Mouse (Mus musculus) embryonic facial prominence, embryonic 10.5 days (tissue): ENCODE measurements around the gene Arntl2. TPM values are rescaled to one million over a fixed set of nuclear protein-coding genes. Genes with fewer than 3 reads are reported as not detected.
"Not testable (repeated sequence)": the region's sequence is repeated elsewhere in the genome, so short reads cannot be mapped to it uniquely, and the experiment has no call there.

ENCODE experiments used
- DNase-seq: peaks from one replicate; pipeline ENCODE4 v3.0.0-alpha.2; 2017; ENCODE audit warnings: low spot score
- H3K27ac ChIP-seq: fragments of 300-500 bp; sonication (generic); replicated peaks from 2 replicates; pipeline ENCODE4 v1.5.1; 2016; ENCODE audit warnings: mild to moderate bottlenecking
- H3K27me3 ChIP-seq: fragments of 300-500 bp; sonication (generic); replicated peaks from 2 replicates; pipeline ENCODE4 v1.6.1; 2016; ENCODE audit warnings: low read depth, mild to moderate bottlenecking; ENCODE audit not compliant: poor library complexity, severe bottlenecking
- H3K36me3 ChIP-seq: fragments of 300-500 bp; sonication (generic); replicated peaks from 2 replicates; pipeline ENCODE4 v1.6.1; 2016; ENCODE audit warnings: mild to moderate bottlenecking, moderate library complexity
- H3K4me1 ChIP-seq: fragments of 300-500 bp; sonication (generic); 2 replicates; pipeline ENCODE4 v1.6.1; 2016
- H3K4me3 ChIP-seq: fragments of 300-500 bp; sonication (generic); 2 replicates; pipeline ENCODE4 v1.5.1; 2016; ENCODE audit warnings: mild to moderate bottlenecking, moderate library complexity
- H3K9me3 ChIP-seq: fragments of 300-500 bp; sonication (generic); 2 replicates; pipeline ENCODE4 v1.6.1; 2016; ENCODE audit warnings: mild to moderate bottlenecking
- WGBS: fragments of 180-500 bp; shearing (Covaris S2); methylation state at CpG from one replicate; pipeline ENCODE4 v1.1.7; 2016; 5-methylcytosine and 5-hydroxymethylcytosine counted together
- polyA plus RNA-seq: library from polyadenylated mRNA; unstranded; fragments of >200 nt; fragmentation: Nextera tagmentation; extraction: Ambion mirVana; gene quantifications from 2 replicates; pipeline ENCODE4 v1.2.1, GENCODE M21; 2016

Arntl2 gene
- polyA plus RNA-seq, 1 experiment from 2014 or later: 2.8 TPM

GRCm38 (mm10) chr6:146762264-146762898 is 33.5 kb upstream of the Arntl2 start:
- 60% methylated on average over 5 of the region's 5 CpGs for WGBS
- peaks cover 11% of the 10 kb centered on the region for H3K36me3 ChIP-seq
- DNase-seq: no peak

GRCm38 (mm10) chr6:146764593-146764992 is 31.3 kb upstream of the Arntl2 start:
- H3K27me3 ChIP-seq: no peaks in the 10 kb centered on the region
- H3K9me3 ChIP-seq: no peaks in the 10 kb centered on the region
- H3K36me3 ChIP-seq: peaks cover 31% of the 10 kb centered on the region
- H3K4me1 ChIP-seq: no peaks in the 10 kb centered on the region
- WGBS: 63% methylated on average over 2 of the region's 2 CpGs
- no peak for DNase-seq
- H3K27ac ChIP-seq: no peak overlapping the region
- H3K4me3 ChIP-seq: no peak overlapping the region

More at GRCm38 (mm10) chr6:146762264-146762898, 33.5 kb upstream of the Arntl2 start:
- no peaks in the 10 kb centered on the region for H3K27me3 ChIP-seq
- H3K4me1 ChIP-seq: peaks cover 2% of the 10 kb centered on the region
- H3K4me3 ChIP-seq: no peak overlapping the region
- no peaks in the 10 kb centered on the region for H3K9me3 ChIP-seq
- H3K27ac ChIP-seq: no peak overlapping the region

DNA sequence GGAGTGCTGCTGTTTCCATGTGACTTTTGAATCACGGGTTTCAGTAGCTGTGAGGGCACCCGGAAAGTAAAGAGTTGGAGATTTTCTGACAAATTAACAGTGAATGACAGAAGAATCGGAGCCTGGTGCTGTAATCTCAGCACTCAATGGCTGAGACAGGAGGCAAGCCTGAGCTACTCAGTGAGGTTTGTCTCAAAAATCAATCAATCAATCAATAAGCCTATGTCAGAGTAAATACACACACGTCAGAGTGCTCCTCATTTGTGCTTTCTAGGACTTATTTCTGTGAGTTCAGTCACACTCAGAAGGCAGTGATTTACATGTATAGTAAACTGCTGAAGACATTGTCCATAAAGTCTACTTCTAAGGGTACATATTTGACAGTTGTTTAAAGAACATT is 30.6 kb upstream of the Arntl2 start:
- no peak for DNase-seq
- H3K27ac ChIP-seq: no peak overlapping the region
- H3K9me3 ChIP-seq: no peaks in the 10 kb centered on the region
- H3K27me3 ChIP-seq: no peaks in the 10 kb centered on the region
- 89% methylated on average over 4 of the region's 4 CpGs for WGBS
- no peak overlapping the region for H3K4me3 ChIP-seq
- H3K36me3 ChIP-seq: peaks cover 34% of the 10 kb centered on the region
- 0 out of 2 replicates have a peak, but pooled peaks cover 2% of the 10 kb centered on the region for H3K4me1 ChIP-seq

GRCm38 (mm10) chr6:146768813-146769404 is 26.9 kb upstream of the Arntl2 start:
- H3K27ac ChIP-seq: no peak overlapping the region
- DNase-seq: no peak
- 93% methylated on average over 10 of the region's 10 CpGs for WGBS
- H3K27me3 ChIP-seq: no peaks in the 10 kb centered on the region
- no peak overlapping the region for H3K4me3 ChIP-seq
- 0 out of 2 replicates have a peak, but pooled peaks cover 2% of the 10 kb centered on the region for H3K4me1 ChIP-seq
- no peaks in the 10 kb centered on the region for H3K9me3 ChIP-seq
- H3K36me3 ChIP-seq: peaks cover 56% of the 10 kb centered on the region

- no peaks in the 10 kb centered on the region for H3K27me3 ChIP-seq
- DNase-seq: no peak
- peaks cover 68% of the 10 kb centered on the region for H3K36me3 ChIP-seq
- no peak overlapping the region for H3K4me3 ChIP-seq
- H3K27ac ChIP-seq: no peak overlapping the region
- H3K4me1 ChIP-seq: 0 out of 2 replicates have a peak, but pooled peaks cover 2% of the 10 kb centered on the region
- no peaks in the 10 kb centered on the region for H3K9me3 ChIP-seq
- 71% methylated on average over 6 of the region's 6 CpGs for WGBS
Observed at GRCm38 (mm10) chr6:146770005-146770745, 25.7 kb upstream of the Arntl2 start.

GRCm38 (mm10) chr6:146770808-146771207 is 25.0 kb upstream of the Arntl2 start:
- no peaks in the 10 kb centered on the region for H3K9me3 ChIP-seq
- no peaks in the 10 kb centered on the region for H3K27me3 ChIP-seq
- H3K36me3 ChIP-seq: peaks cover 73% of the 10 kb centered on the region
- DNase-seq: no peak
- no peak overlapping the region for H3K4me3 ChIP-seq
- 90% methylated on average over 5 of the region's 5 CpGs for WGBS
- no peak overlapping the region for H3K27ac ChIP-seq
- H3K4me1 ChIP-seq: 0 out of 2 replicates have a peak, but pooled peaks cover 2% of the 10 kb centered on the region

GRCm38 (mm10) chr6:146775864-146776263 is 20.0 kb upstream of the Arntl2 start:
- WGBS: 83% methylated on average over 8 of the region's 8 CpGs
- not testable (repeated sequence) for H3K9me3 ChIP-seq, DNase-seq, H3K27ac ChIP-seq, H3K4me3 ChIP-seq, H3K27me3 ChIP-seq, H3K4me1 ChIP-seq
- peaks cover 42% of the 10 kb centered on the region for H3K36me3 ChIP-seq

DNA sequence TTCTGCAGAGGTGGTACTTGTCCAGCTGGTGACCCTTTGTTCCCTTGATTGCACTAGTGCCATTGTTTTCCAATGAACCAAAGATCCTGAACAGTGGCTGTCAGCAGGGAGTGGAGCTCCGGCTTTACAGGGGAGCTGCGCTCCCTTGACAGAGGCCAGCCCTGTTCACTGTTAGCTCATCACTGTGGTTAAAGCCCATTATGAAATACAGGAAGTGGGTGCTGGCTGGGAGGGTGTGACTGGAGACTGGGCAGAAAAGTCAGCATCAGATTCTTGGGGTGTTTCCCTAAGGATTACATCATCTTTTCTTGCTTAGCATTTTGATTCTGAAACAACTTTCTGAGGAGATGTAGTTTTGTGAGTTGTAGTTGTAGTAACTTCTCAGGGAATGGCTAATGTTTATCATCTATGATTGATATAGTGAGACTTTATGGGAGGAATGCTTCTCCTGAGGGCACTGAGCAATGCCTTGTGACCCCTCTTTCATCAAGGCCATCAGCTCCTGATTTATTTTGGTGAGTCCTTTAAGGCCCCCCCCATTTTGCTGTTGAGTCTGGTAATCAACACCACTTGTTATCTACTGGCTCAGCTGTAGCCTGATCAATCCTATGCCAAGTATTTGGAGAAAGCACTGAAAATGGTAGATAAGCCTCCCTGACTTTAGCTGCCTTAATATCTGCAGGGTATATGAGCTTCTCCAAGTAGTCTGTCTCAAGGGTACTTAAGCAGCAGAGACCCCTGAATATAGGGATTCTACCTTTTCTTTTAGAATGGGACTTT is 19.1 kb upstream of the Arntl2 start:
- no peaks in the 10 kb centered on the region for H3K27me3 ChIP-seq
- no peak overlapping the region for H3K4me3 ChIP-seq
- no peaks in the 10 kb centered on the region for H3K4me1 ChIP-seq
- DNase-seq: no peak
- no peak overlapping the region for H3K27ac ChIP-seq
- peaks cover 35% of the 10 kb centered on the region for H3K36me3 ChIP-seq
- no peaks in the 10 kb centered on the region for H3K9me3 ChIP-seq
- WGBS: 41% methylated on average over 2 of the region's 2 CpGs

GRCm38 (mm10) chr6:146778055-146778454 is 17.8 kb upstream of the Arntl2 start:
- Histone ChIP-seq H3K36me3 (peaks cover 28% of the 10 kb centered on the region), H3K9me3 (no peaks in the 10 kb centered on the region), H3K4me3 (no peak overlapping the region), H3K27ac (no peak overlapping the region), H3K4me1 (no peaks in the 10 kb centered on the region), H3K27me3 (no peaks in the 10 kb centered on the region)
- no peak for DNase-seq
- WGBS: 94% methylated on average over 3 of the region's 3 CpGs

GRCm38 (mm10) chr6:146781566-146781965 is 14.3 kb upstream of the Arntl2 start:
- Histone ChIP-seq H3K4me1 (no peaks in the 10 kb centered on the region), H3K4me3 (no peak overlapping the region), H3K27me3 (no peaks in the 10 kb centered on the region), H3K27ac (no peak overlapping the region), H3K36me3 (peaks cover under 1% of the 10 kb centered on the region; the same call in 1 of the 2 replicates), H3K9me3 (peaks cover 3% of the 10 kb centered on the region; the same call in 1 of the 2 replicates)
- DNase-seq: no peak
- WGBS: 84% methylated on average over 3 of the region's 3 CpGs

- no peak overlapping the region for H3K4me3 ChIP-seq
- no peaks in the 10 kb centered on the region for H3K9me3 ChIP-seq
- peaks cover 19% of the 10 kb centered on the region for H3K4me1 ChIP-seq
- H3K27ac ChIP-seq: no peak overlapping the region
- DNase-seq: no peak
- no peaks in the 10 kb centered on the region for H3K36me3 ChIP-seq
- WGBS: 47% methylated on average over 3 of the region's 3 CpGs
- peaks cover 35% of the 10 kb centered on the region for H3K27me3 ChIP-seq
Observed at GRCm38 (mm10) chr6:146793527-146793926, 2.3 kb upstream of the Arntl2 start.
